Mouse (Mus musculus) right cerebral cortex, postnatal 4 days (tissue): ENCODE measurements around the gene Prr3.
"Not testable (repeated sequence)": the region's sequence is repeated elsewhere in the genome, so short reads cannot be mapped to it uniquely, and the experiment has no call there.

ENCODE experiments used
- DNase-seq: peaks from one replicate; pipeline ENCODE4 v3.0.0-alpha.2; 2022

Gene Prr3

DNA sequence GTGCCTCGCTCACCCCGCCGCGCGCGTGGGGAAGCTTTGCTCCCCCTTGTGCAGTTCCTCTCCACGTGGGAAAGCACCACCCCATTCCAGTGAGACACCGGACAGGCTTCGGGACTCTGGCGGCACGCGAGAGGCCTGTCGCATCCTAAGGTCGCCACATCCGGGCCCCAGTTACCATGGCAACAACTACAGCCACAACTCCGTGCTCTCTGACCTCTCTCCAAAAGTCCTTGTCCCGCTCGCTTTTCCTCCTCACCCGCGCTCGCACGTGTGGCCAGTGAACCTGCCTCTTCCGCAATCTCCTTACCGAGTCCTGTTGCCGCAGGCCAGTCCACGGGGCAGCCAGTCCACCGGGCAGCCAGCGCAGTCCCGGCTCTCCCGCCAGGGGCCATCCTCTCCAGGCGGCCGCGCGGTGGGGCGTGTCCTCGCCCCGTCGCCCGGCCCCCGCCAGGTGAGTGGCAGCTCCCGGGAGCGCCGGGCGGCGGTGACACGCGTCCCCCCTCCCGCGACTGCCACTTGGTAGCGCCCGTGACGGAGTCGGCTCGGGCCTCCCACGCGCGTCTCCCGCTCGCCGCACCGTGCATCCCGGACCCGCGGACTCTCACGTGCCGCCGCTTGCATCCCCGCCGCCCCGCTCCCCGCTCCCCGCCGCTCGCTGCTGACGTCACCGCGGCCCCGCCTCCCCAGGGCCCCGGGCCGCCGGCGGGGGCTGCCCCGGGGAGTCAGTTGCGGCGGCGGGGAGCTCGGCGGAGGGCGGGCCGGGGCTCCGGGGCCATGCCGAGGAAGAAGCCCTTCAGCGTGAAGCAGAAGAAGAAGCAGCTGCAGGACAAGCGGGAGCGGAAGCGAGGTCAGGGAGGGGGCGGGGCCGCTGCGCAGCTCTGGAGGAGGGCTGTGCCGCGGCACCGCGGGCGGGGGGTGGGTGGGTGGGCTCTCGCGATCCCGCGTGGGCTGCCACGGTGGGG is at the start of gene Prr3, which contains the start of gene Gnl1:
TSS of gene Prr3 (minus strand) at position 836 of the 962 bp plus-strand sequence.
TSS of gene Gnl1 (plus strand) at position 451 of the 962 bp plus-strand sequence.
- peak; percentile 84 for DNase-seq

DNA sequence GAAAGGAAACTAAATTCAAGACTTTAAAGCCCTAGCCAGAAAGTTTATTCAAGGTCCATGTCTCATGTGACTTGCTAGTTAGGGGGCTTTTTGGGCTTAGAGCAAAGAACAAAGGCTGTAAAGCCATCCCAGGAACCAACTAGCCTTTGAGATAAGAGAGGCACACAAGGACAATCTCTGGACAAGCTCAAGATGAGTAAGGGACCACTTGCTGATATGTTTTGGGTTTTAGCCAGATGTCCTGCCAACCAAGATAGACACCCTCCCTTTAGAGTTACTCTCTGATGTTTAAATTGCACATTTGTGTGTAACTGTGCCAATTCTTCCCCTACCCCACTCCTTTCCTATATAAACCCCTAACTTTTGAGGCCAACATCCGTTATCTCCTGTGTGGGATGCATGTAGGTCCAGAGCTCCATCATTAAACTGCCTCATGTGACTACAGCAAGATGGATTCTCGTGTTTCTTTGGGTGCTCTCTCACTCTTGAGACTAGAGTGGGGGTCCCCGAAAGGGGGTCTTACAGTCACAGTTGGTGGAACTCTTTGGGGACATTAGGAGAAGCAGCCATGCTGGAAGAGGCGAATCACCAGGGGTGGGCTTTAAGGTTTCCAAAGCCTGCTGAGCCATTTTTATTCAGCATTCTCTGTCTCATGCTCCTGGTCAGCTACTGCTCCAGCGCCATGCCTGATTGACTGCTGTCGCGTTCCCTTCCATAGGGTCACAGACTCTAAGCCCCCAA is 49.0 kb upstream of the Prr3 start:
- no peak for DNase-seq

DNA sequence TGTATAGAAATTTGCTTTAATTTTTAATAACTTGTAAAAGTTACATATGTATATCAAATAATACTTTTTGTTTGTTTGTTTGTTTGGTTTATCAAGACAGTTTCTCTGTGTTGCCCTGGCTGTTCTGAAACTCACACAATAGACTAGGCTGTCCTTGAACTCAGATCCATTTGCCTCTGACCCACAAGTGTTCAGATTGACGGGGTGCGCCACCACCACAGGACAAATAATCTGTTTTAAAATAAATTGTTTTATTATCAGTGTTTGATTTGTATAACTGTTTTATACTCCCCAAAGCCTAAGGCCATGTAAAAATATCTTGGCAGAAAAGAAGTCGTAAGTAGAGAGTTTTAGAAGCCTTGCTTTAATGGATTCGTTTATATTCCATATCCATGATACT is 47.6 kb upstream of the Prr3 start:
- no peak for DNase-seq

DNA sequence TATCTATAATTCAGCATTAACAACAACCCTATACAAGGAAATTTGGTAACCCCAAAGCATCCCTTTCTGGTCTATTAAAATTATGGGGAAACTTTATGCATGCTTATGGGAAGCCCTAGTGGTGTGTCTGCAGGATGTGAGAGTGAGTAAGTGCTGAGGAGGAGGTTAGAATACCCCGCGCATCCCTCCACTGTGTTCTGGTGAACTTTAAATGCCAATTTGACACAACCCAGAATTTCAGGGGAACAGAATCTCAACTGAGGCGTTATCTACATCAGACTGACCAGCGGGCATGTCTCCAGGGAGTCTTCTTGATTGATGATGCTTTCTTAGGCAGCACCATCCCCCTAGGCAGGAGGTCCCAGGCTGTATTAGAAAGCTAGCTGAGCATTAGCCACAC is 45.9 kb upstream of the Prr3 start:
- no peak for DNase-seq

DNA sequence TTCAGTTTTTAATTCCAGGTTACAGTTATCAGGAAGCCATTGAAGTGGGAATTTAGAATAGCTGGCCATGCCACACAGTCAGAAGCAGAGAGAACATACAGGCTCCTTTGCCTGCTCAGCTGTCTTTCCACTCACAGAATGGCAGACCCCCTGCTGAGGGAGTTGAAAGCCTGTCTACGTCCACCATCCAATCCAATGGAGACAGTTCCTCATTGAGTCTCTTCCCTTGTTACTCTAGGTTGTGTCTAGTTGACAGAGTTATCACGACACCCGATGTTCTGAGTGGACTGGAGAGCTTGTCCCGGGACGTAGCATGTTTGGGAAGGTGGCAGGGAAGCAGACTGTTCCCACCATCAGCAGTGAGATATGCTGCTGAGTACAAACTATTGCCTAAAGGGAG is 45.2 kb upstream of the Prr3 start:
- DNase-seq = no peak

DNA sequence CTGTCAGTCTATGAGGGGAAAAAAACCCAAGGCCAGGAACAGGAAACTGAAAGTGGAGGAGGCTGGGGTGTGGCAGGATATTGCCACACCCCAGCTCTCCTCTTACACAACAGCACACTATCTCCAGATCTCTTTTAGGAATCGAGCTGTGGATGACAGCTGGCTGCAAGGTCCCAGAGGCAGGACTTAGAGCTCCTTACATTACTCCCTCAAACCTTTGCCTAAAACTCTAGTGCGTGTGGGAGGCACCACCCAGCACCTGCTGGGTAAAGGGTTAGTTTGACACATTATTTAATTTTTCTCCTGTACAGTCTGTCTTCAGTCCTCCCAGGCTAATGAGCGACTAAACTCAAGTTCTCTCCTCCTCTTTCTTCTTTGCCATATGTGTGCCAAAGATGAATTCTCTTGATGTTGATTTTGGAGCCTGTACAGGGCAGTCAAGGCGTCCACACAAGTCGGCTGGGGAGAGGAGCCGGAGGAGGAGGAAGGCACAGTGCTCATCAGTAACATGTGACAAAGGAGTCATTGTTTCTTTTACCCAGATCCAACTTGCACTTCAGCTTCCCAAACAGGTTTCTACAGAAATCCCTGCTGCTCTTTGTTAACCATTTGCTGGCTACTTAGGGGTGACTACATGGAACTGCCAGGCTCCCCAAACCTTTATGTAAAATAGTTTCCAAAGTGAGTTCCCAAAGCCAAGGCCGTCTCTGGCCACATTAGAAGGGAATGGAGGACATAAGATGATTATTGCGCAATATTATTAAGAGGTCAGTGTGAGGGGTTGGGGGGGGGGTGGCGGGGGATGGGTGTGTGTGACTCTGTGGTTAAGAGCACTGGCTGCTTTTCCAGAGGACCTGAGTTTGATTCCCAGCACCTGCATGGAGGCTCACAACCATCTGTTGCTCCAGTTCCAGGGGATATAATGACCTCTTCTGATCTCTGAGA is 43.9 kb upstream of the Prr3 start:
- no peak for DNase-seq

DNA sequence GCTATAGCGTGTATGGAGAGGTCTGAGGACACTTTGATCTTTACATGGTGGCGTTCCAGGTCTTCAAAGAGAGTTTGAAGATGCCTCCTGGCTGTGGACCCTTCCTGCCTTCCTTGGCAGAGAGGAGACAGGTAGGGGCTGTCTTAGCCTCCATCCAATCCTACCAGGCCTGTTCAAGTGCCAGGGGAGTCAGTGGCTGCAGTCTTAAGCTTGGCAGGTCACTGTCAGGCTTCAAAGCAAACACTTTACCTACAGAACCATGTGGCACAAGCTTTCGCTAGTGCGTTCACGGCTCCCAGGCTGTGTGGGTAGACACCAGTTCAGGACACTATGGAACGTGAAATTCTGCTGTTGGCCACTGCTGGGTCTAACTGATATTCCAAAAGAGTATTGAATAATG is 42.9 kb upstream of the Prr3 start:
- no peak for DNase-seq

DNA sequence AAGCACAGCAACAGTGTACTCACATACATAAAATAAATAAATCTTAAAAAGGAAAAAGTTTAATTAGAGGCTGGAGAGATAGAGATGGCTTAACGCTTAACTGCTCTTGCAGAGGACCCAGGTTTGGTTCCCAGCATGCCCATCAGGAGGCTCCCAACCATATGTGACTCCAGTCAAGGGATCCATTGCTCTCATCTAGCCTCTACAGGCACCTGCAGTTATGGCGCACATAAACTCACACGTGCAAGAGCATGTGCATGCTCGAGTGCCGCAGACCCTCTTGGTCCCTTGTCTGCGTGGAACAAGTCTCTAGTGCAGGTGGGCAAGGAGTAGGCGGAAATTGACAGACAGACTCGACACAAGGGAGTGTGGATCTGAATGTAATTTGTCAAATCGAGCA is 42.1 kb upstream of the Prr3 start:
- no peak for DNase-seq

DNA sequence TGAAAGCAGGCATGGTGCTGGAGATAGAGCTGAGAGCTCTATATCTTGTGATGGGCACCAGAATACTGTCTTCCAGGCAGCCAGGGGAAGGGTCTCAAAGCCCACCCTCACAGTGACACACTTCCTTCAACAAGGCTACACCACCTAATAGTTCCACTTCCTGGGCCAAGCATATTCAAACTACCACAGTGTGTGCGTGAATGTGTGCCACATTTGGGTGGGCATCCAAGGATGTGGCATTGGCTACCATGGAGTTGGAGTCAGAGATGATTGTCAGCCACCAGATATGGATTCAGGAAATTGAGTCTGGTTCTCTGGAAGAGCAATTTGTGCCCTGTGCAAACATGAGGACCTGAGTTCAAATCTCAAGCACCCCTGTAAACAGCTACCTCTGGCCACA is 41.3 kb upstream of the Prr3 start:
- no peak for DNase-seq

DNA sequence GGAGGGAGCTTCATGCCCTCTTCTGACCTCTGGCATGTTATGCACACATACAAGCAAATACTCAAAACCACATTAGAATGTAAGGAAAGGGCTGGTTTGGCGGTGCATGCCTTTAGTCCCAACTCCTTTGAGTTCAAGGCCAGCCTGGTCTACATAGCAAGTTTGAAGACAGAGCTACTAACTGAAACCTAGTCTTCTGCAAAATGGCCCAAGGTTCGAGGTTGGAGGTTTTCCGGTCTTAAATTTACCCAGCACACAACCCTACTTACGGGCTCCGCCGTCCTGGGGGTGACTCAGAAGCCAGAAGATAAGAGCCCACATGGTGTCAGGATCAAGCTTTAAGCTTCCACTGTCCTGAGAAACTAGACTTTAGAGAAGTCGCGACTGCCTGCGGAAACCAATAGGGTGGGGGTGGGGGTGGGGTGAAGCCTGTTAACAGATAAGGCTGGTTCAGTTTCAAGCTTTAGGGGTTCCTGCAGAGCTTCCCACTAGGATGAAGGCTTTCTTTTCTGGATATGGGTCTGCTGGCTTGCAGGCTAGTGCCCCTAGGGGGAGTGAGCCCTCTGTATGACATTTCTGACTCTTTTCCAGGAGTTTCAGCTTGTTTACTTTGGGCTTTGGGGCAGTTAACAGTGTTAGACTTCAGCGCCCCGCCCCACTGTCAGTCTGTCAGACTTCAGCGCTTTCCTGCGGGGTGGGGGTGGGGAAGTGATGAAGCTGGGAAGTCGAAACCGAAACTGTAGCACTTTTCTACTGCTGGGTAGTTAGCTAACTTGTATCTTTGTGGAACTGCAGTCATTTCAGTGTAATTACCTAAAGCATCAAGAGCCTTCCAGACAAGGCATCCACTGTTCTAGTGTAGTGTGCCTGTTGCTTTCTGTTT is 40.4 kb upstream of the Prr3 start, which contains the start of gene H2-T24:
TSS of gene H2-T24 (minus strand) at position 370 of the 883 bp plus-strand sequence.
- DNase-seq = no peak

DNA sequence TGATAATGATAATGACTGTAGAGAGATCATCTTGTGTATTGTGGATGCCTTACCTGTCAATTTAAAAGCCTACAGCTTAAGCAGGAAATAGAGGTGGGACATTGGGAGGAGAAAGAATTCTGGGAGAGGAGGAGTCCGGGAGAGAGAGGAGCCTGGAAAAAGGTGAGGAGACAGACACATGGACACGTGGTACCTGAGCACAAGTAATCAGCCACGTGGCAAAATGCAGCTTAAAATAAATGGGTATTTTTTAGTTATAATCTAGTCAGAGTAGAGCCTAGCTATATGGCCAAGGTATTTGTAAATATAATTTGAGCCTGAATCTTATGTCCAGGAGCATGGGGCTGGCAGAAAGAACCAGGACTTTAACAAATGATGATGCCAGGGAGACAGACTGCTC is 39.5 kb upstream of the Prr3 start:
- DNase-seq = no peak

DNA sequence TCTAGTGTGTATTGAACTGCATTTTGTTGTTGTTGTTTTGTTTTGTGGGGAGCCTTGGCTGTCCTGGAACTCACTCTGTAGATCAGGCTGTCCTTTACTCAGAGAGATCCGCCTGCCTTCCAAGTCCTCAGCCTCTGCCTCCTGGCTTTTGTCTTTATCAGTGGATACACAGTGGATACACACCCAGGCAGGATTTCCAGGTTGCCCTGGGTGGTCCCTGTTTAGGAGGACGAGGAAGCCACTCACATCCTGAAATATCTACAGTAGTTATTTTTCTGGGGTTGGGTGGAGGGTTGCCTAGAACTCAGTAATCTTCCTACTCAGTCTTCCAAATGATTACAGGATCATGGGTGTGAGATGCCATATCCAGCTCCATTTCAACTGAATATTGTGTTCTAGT is 38.9 kb upstream of the Prr3 start:
- DNase-seq = no peak

DNA sequence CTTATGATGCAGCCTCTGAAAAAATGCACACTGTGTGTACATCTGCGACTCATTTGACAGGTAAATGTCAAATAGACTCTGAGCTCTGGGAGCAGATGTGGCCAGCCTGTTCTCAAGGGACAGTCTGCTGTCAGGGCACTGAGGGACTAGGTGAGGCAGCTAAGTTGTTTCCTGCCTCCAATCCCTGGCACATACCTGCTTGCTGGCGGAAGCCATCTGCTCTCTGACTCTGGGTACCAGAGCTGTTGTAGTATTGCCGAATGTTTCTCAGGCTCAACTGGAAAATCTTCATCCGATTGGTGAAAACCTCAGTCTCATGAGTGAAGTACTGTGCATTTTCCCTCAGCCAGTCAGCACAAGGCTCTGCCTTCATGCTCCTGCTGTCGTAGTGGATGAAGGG is 37.0 kb upstream of the Prr3 start:
- DNase-seq = no peak

DNA sequence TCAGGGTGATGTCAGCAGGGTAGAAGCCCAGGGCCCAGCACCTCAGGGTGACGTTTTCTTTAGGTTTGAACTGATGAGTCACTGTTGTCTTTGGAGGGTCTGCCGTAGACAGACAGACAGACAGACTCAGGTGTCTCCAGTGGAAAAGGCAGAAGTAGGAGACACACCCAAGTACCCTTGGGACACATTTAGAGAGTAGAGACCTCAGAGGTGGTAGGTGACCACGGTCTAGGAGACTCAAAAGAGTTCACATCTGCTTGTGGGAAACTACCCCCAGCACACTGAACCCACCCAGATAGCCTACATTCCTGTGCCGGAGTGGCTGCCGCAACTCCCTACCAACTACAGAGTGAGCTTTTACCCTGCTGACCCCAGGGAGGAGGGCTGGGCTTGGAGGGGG is 34.9 kb upstream of the Prr3 start:
- no peak for DNase-seq

DNA sequence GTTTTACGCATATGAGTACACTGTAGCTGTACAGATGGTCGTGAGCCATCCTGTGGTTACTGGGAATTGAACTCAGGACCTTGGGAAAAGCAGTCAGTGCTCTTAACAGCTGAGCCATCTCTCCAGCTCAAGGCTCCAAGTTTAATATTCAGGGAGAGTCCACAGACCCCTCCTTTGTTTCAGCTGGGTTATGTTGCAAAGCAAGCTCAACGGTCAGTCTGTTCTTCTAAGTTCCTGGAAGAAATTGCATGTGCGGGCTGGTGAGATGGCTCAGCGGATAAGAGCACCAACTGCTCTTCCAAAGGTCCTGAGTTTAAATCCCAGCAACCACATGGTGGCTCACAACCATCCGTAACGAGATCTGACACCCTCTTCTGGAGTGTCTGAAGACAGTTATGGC is 24.4 kb upstream of the Prr3 start:
- DNase-seq = not testable (repeated sequence)

DNA sequence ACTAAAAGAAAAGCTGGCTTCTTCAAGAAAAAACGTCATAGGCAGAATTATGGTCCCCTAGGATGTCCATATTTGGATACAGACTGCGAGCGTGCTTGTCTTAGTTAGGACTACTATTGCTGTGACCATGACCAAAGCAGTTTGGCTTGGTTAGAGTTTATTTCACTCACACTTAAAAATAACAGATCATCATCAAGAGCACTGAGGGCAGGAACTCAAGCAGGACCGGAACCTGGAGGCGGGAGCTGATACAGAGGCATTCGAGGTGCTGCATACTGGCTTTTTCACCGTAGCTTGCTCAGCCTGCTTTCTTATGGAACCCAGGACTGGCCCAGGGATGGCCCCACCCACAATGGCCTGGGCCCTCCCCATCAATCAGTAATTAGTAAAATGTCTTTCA is 23.3 kb upstream of the Prr3 start:
- no peak for DNase-seq

DNA sequence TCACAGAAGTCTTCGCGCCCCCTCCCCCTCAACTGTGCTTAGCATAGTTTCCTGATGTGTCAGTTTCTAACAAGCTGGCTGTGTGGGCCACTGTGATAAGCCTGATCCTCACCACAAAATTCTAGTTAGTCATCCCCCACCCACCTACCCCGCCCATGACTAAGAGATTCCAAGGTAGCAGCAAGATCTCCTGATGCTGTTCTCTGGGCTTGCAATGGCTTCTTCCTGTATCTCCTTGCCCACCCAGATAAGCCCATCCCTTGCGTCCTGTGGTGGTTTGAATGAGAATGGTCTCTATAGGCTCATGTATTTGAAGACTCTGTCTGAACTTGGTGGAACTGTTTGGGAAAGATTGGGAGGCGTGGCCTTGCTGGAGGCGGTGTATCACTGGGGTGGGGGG is 21.9 kb upstream of the Prr3 start:
- no peak for DNase-seq

DNA sequence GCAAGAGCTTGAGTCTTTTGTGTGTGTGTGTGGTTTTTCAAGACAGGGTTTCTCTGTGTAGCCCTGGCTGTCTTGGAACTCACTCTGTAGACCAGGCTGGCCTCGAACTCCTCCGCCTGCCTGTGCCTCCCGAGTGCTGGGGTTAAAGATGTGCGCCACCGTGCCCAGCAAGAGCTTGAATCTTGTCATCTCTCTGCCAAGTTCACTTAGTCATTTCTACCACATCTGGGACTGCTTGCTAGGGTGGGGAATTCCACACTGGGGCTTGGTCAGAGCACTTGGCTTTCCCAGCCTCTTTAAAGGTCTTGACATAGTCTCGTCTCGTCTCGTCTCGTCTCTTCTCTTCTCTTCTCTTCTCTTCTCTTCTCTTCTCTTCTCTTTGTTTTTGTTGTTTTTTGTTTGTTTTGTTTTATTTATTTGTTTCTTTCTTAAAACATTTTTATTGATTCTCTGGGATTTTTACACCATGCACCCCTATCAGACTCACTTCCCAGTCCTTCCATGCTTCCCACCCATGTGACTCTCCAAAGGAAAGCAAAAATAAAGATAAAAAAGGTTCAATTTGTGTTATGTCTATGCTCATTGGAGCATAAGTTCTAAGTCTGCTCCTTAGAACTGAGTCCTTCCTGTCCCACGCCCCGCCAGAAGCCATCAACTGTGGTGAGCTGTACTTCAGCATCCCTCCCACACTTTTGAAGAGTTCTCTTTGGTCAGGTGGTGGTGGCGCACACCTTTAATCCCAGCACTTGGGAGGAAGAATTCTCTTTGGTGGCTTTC is 21.3 kb upstream of the Prr3 start:
- DNase-seq = no peak

DNA sequence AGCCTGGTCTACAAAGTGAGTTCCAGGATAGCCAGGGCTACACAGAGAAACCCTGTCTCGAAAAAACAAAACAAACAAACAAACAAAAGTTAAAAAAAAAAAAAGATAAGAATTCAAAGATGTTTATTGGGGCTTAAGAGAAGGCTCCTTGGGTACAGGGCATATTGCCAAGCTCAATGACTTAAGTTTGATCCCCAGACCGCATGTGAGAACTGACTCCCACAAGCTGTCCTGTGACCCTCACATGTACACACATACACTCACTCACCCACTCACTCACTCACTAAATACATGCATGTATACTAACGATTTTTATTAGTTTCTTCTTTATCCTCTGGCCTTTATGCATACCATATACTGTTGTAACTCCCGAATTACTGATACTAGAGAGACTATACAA is 20.3 kb upstream of the Prr3 start:
- DNase-seq = no peak

DNA sequence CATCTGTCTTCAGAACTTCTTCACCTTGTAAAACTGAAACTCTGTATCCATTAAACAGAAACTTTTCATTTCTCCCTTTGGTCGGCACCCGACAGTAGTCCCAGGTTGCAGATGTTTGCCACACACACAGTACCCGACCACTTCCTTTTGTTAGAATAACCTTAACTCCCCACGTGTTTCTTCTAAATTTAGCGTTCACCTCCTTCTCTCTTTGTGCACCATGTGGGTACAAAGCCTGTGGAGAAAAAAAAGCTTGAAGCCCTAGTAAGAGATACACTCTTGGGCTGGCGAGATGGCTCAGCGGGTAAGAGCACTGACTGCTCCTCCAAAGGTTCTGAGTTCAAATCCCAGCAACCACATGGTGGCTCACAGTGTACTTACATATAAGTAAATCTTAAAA is 19.3 kb upstream of the Prr3 start:
- DNase-seq = no peak
